Mouse (Mus musculus): Measurements from ENCODE around the gene Coa7. TPM values are rescaled to one million over a fixed set of nuclear protein-coding genes. Genes with fewer than 3 reads are reported as not detected.
A peak's percentile ranks its signal among the peaks of the same experiment; 100 is the strongest.

Coa7 gene
- polyA plus RNA-seq, 1 experiment, result 16.8 TPM

DNA sequence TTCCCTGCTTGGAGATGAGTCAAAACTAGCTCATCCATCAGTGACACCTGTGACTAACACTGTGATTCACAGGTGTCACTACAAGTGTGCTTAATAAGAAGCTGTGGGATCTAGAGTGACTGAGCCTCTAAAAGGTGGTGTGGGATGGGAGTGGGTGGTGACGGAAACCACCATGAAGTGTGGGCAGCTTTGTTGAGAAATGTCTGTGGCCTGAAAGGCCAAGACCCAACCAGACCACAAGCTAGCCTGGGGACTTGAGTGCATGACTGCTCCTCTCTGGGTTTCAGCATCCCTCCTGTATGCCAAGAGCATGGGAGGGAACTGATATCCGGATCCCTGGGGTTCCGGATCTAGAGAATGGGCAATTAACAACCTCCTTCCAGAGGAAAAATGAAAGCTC lies 43.5 kb downstream of the Coa7 start:
- no peaks in the 10 kb centered on the region for H3K4me1 ChIP-seq (ENCODE audit: control insufficient read depth, insufficient read depth, low read length)

DNA sequence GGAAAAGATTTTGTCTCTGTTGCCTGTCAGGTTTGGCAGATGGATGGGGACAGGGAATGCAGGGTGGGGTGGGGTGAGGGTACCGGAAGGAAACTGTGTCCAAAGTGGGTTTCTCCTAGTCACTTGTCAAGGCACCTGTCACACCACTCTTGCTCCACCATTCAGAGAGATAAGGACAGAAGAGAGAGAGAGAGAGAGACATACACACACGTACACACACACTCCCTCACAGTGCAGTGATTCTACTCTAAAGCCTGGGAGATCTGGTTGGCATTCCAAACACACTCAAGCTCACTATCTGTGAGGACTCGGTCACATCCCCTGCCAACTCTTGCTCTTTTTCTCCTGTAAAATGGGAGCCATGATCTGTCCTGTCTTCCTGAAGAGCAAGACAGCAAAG lies 44.2 kb downstream of the Coa7 start:
- no peaks in the 10 kb centered on the region for H3K27me3 ChIP-seq (ENCODE audit: control insufficient read depth, insufficient read depth, low read length)
- H3K4me3 ChIP-seq (replicated peaks; ENCODE audit: insufficient read depth, low read depth, low read length), result no peak overlapping the region
- WGBS, result 75% methylated on average over 3 of the region's 3 CpGs
- no peaks in the 10 kb centered on the region for H3K4me1 ChIP-seq (ENCODE audit: control insufficient read depth, insufficient read depth, low read length)
- H3K27ac ChIP-seq (ENCODE audit: insufficient read depth, low read length), result no peak overlapping the region
- DNase-seq, result no peak
- TF ChIP-seq CTCF (IDR thresholded peaks at IDR 0.05; ENCODE audit: borderline replicate concordance, insufficient read depth, low read depth, low read length) (no peak), POLR2A (IDR thresholded peaks at IDR 0.05; ENCODE audit: borderline replicate concordance, insufficient read depth, low read length) (no peak)

More for the DNA sequence above, 43.5 kb downstream of the Coa7 start:
- no peaks in the 10 kb centered on the region for H3K27me3 ChIP-seq (ENCODE audit: control insufficient read depth, insufficient read depth, low read length)
- WGBS, result 85% methylated on average over 3 of the region's 3 CpGs
- no peak for TF ChIP-seq CTCF (IDR thresholded peaks at IDR 0.05; ENCODE audit: borderline replicate concordance, insufficient read depth, low read depth, low read length)
- no peak for TF ChIP-seq POLR2A (IDR thresholded peaks at IDR 0.05; ENCODE audit: borderline replicate concordance, insufficient read depth, low read length)
- DNase-seq, result no peak
- no peak overlapping the region for H3K27ac ChIP-seq (ENCODE audit: insufficient read depth, low read length)
- H3K4me3 ChIP-seq (replicated peaks; ENCODE audit: insufficient read depth, low read depth, low read length), result no peak overlapping the region

DNA sequence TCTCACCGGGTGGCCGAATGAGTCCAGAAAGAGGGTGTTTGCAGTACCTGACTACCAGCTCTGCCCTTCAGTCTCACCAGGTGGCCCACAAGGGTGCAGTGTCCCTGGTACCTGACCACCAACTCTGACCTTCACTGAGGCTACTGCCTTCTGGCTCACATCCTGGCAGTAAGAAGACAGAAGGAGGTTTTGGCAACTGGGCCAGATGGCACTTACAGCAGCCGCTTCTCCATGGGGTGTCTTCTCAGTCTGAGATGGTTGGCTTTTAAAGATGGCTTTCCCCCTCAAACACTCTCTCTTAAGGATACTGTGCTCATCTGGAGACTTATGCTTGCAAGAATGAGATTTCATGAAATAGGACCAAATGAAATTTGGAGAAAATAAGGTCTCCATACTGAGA lies 51.5 kb downstream of the Coa7 start:
- no peak overlapping the region for H3K4me3 ChIP-seq (replicated peaks; ENCODE audit: insufficient read depth, low read depth, low read length)
- H3K27ac ChIP-seq (ENCODE audit: insufficient read depth, low read length), result no peak overlapping the region
- TF ChIP-seq CTCF (IDR thresholded peaks at IDR 0.05; ENCODE audit: borderline replicate concordance, insufficient read depth, low read depth, low read length) (no peak), POLR2A (IDR thresholded peaks at IDR 0.05; ENCODE audit: borderline replicate concordance, insufficient read depth, low read length) (no peak)
- DNase-seq, result peak in 1 of 2 experiments; percentile 17
- H3K27me3 ChIP-seq (ENCODE audit: control insufficient read depth, insufficient read depth, low read length), result no peaks in the 10 kb centered on the region
- H3K4me1 ChIP-seq (ENCODE audit: control insufficient read depth, insufficient read depth, low read length), result peaks cover 9% of the 10 kb centered on the region
- 54% methylated on average over 3 of the region's 3 CpGs for WGBS

DNA sequence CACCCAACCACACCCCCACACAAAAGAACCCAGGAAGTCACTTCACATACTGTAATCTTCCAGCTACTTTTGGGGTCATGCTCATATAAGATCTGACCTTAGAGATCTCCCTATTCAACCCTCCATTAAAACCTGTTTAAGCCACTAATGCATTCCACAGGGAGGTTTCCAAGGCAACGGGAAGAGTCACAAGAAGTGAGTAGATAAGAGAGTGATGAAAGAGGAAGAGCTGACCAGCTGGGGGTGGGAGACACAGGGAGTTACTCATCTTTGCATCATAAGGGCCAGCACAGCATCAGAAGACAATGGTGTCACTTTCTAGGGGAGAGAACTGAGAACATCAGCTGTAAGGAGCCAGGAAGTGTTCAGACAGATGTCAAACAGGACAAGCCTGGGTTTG lies 52.2 kb downstream of the Coa7 start:
- no peak for DNase-seq
- no peak for TF ChIP-seq POLR2A (IDR thresholded peaks at IDR 0.05; ENCODE audit: borderline replicate concordance, insufficient read depth, low read length)
- TF ChIP-seq CTCF (IDR thresholded peaks at IDR 0.05; ENCODE audit: borderline replicate concordance, insufficient read depth, low read depth, low read length), result no peak
- Histone ChIP-seq H3K4me3 (replicated peaks; ENCODE audit: insufficient read depth, low read depth, low read length) (no peak overlapping the region), H3K27me3 (ENCODE audit: control insufficient read depth, insufficient read depth, low read length) (no peaks in the 10 kb centered on the region), H3K27ac (ENCODE audit: insufficient read depth, low read length) (no peak overlapping the region), H3K4me1 (ENCODE audit: control insufficient read depth, insufficient read depth, low read length) (peaks cover 9% of the 10 kb centered on the region)
- WGBS, result 13% methylated on average over 1 of the region's 1 CpGs

DNA sequence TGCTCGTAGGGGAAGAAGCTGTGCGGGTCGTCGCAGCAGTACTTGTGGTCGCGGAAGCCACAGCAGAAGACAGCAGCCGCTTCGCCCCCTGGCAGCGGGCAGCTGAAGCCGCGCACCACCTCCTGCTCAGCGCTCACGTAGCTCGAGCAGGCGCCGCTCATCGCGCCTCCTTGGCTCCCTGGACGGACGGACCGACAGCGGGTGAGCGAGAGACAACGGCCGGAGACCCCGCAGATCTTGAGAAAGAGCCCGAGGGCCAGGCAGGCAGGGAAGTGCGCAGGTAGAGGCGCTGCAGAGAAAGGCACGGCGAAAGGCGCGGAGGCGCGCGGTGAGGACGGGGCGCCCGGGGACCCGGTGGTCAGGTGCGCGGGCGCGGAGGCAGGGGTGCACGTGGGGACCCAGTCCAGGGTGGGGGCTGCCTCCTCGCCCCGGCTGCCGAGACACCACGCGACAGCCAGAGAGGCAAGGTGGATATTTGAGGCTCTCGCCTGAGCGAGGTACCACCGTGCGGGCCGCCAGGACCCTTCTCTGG lies 55.3 kb downstream of the Coa7 start, which contains the start of gene Shisal2a:
Gene Shisal2a, minus strand, starts transcription at position 167 of the 532 bp plus-strand sequence.
- DNase-seq, result no peak
- H3K4me3 ChIP-seq (replicated peaks; ENCODE audit: insufficient read depth, low read depth, low read length), result no peak within 1 kb of the TSS
- H3K4me1 ChIP-seq (ENCODE audit: control insufficient read depth, insufficient read depth, low read length), result peaks cover 9% of the 10 kb centered on the region
- H3K27ac ChIP-seq (ENCODE audit: insufficient read depth, low read length), result no peak within 1 kb of the TSS
- no peak for TF ChIP-seq CTCF (IDR thresholded peaks at IDR 0.05; ENCODE audit: borderline replicate concordance, insufficient read depth, low read depth, low read length)
- no peak for TF ChIP-seq POLR2A (IDR thresholded peaks at IDR 0.05; ENCODE audit: borderline replicate concordance, insufficient read depth, low read length)
- WGBS, result 5% methylated on average over 54 of the region's 55 CpGs
- H3K27me3 ChIP-seq (ENCODE audit: control insufficient read depth, insufficient read depth, low read length), result no peaks in the 10 kb centered on the region; the same call in 1 of the 2 replicates

DNA sequence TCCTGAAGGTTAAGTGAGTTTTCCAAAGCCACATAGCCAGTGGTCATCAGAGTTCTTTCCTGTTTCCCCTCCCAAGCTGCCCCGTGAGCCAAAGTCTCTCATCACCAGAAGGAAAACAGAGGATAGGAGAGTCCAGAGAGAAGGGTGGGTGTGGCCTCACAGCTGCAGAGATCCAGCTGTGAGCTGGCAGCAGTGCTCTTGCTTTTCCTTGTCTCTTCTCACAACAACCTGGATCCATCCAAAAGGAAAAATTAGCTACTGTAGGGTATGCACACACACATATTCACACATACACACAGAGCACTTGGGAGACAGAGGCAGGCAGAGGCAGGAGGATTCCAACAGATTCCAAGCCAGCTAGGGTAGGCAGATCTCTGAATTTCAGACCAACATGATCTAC lies 58.1 kb downstream of the Coa7 start:
- Histone ChIP-seq H3K4me3 (replicated peaks; ENCODE audit: insufficient read depth, low read depth, low read length) (no peak overlapping the region), H3K27me3 (ENCODE audit: control insufficient read depth, insufficient read depth, low read length) (no peaks in the 10 kb centered on the region; the same call in 1 of the 2 replicates), H3K4me1 (ENCODE audit: control insufficient read depth, insufficient read depth, low read length) (no peaks in the 10 kb centered on the region), H3K27ac (ENCODE audit: insufficient read depth, low read length) (no peak overlapping the region)
- no peak for TF ChIP-seq POLR2A (IDR thresholded peaks at IDR 0.05; ENCODE audit: borderline replicate concordance, insufficient read depth, low read length)
- no peak for TF ChIP-seq CTCF (IDR thresholded peaks at IDR 0.05; ENCODE audit: borderline replicate concordance, insufficient read depth, low read depth, low read length)
- no peak for DNase-seq
- WGBS, result 77% methylated on average over 1 of the region's 1 CpGs

DNA sequence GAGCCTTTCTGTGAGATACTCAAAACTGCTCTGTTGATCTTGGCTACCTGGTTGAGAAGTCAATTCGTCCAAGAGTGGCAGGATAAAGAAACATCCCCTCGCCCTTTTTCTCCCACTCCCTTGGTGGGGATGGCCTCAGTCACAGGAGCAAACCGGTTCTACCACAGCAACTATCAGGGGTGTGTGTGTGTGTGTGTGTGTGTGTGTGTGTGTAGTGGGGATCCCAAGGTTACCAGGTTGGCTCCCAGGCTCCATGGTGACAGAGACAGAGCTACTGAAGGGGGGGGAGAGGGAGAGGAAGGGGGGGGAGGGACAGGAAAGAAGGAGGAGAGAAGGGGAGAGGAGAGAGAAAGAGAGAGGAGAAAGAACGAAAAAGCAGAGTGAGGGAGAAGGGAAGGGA lies 59.2 kb downstream of the Coa7 start:
- no peak overlapping the region for H3K4me3 ChIP-seq (replicated peaks; ENCODE audit: insufficient read depth, low read depth, low read length)

DNA sequence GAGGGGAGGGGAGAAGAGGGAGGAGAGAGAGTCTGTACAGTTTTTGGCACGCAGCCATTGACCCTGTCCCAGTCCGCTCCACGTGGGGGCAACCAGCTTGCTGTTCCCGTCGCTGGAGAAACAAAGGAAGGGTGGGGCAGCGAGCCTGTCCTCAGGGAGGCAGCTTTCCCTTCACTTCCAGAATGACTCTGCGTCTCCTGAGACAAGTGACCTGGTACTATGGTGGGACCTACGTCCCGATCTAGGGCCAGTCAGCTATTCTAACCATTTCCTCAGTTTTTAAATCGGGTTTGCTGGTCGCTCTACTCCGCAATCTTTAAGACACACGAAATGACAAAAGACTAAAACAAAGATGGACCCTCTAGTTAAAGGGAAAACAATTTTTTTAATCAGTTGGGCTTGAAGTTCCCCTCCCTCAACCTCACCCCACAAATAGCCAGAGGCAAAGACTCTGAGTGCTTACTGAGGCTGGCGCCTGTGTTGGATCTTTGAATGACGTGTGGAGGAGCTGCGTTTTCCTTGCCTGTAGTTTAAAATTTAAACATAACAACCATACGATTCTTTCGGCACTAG lies 59.8 kb downstream of the Coa7 start:
- TF ChIP-seq CTCF (IDR thresholded peaks at IDR 0.05; ENCODE audit: borderline replicate concordance, insufficient read depth, low read depth, low read length), result no peak
- no peak for TF ChIP-seq POLR2A (IDR thresholded peaks at IDR 0.05; ENCODE audit: borderline replicate concordance, insufficient read depth, low read length)
- peak overlapping the region; percentile 68 for H3K4me3 ChIP-seq (replicated peaks; ENCODE audit: insufficient read depth, low read depth, low read length)
- H3K4me1 ChIP-seq (ENCODE audit: control insufficient read depth, insufficient read depth, low read length), result no peaks in the 10 kb centered on the region
- DNase-seq, result peak; percentile 55 to 60
- WGBS, result 4% methylated on average over 18 of the region's 18 CpGs
- H3K27me3 ChIP-seq (ENCODE audit: control insufficient read depth, insufficient read depth, low read length), result no peaks in the 10 kb centered on the region; the same call in 1 of the 2 replicates
- H3K27ac ChIP-seq (ENCODE audit: insufficient read depth, low read length), result no peak overlapping the region

More for the DNA sequence above, 59.2 kb downstream of the Coa7 start:
- H3K27ac ChIP-seq (ENCODE audit: insufficient read depth, low read length), result no peak overlapping the region
- no peaks in the 10 kb centered on the region; the same call in 1 of the 2 replicates for H3K27me3 ChIP-seq (ENCODE audit: control insufficient read depth, insufficient read depth, low read length)
- TF ChIP-seq POLR2A (IDR thresholded peaks at IDR 0.05; ENCODE audit: borderline replicate concordance, insufficient read depth, low read length) (no peak), CTCF (IDR thresholded peaks at IDR 0.05; ENCODE audit: borderline replicate concordance, insufficient read depth, low read depth, low read length) (no peak)
- no peaks in the 10 kb centered on the region for H3K4me1 ChIP-seq (ENCODE audit: control insufficient read depth, insufficient read depth, low read length)
- no peak for DNase-seq
- 55% methylated on average over 4 of the region's 4 CpGs for WGBS

Measured in cerebellum, adult 2 months (tissue).